Mouse (Mus musculus): ENCODE data around the gene Glb1l.

Glb1l gene

GRCm38 (mm10) chr1:75201236-75201635 lies 9.4 kb downstream of the Glb1l start:
- DNase-seq (ENCODE audit: low read depth, low spot score), result no peak

GRCm38 (mm10) chr1:75192452-75192851 lies 18.2 kb downstream of the Glb1l start:
- no peak for DNase-seq (ENCODE audit: low read depth, low spot score)

GRCm38 (mm10) chr1:75191622-75192402 lies 18.8 kb downstream of the Glb1l start, which contains the start of the genes Ankzf1 and Atg9a:
Gene Ankzf1 (plus strand): TSS chr1:75192151.
Gene Atg9a (minus strand): TSS chr1:75192196.
- DNase-seq (ENCODE audit: low read depth, low spot score), result peak; percentile 96

GRCm38 (mm10) chr1:75191258-75191621 lies 19.4 kb downstream of the Glb1l start:
- no peak for DNase-seq (ENCODE audit: low read depth, low spot score)

GRCm38 (mm10) chr1:75190577-75190976 lies 20.0 kb downstream of the Glb1l start:
- DNase-seq (ENCODE audit: low read depth, low spot score), result no peak

GRCm38 (mm10) chr1:75187914-75188483 lies 22.6 kb downstream of the Glb1l start:
- no peak for DNase-seq (ENCODE audit: low read depth, low spot score)

GRCm38 (mm10) chr1:75187126-75187525 lies 23.5 kb downstream of the Glb1l start:
- DNase-seq (ENCODE audit: low read depth, low spot score), result no peak

GRCm38 (mm10) chr1:75185495-75185894 lies 25.1 kb downstream of the Glb1l start:
- no peak for DNase-seq (ENCODE audit: low read depth, low spot score)

GRCm38 (mm10) chr1:75182160-75182559 lies 28.5 kb downstream of the Glb1l start:
- DNase-seq (ENCODE audit: low read depth, low spot score), result no peak

- DNase-seq (ENCODE audit: low read depth, low spot score), result no peak
Measured at GRCm38 (mm10) chr1:75181377-75181870, 29.2 kb downstream of the Glb1l start.

GRCm38 (mm10) chr1:75180741-75181140 lies 29.9 kb downstream of the Glb1l start:
- no peak for DNase-seq (ENCODE audit: low read depth, low spot score)

- peak; percentile 80 for DNase-seq (ENCODE audit: low read depth, low spot score)
Measured at GRCm38 (mm10) chr1:75180105-75180590, 30.5 kb downstream of the Glb1l start, which contains the start of gene Abcb6. Gene Abcb6 (minus strand): TSS chr1:75180392.

- DNase-seq (ENCODE audit: low read depth, low spot score), result peak; percentile 38
Measured at GRCm38 (mm10) chr1:75179334-75180104, 31.1 kb downstream of the Glb1l start.

GRCm38 (mm10) chr1:75168472-75169464 lies 41.8 kb downstream of the Glb1l start, which contains the start of gene Zfand2b:
Gene Zfand2b (plus strand): TSS chr1:75168646.
- DNase-seq (ENCODE audit: low read depth, low spot score), result peak; percentile 92

- no peak for DNase-seq (ENCODE audit: low read depth, low spot score)
Measured at GRCm38 (mm10) chr1:75168093-75168471, 42.5 kb downstream of the Glb1l start.

- no peak for DNase-seq (ENCODE audit: low read depth, low spot score)
Measured at GRCm38 (mm10) chr1:75160256-75160617, 50.4 kb downstream of the Glb1l start.

GRCm38 (mm10) chr1:75159540-75160255 lies 50.9 kb downstream of the Glb1l start:
- no peak for DNase-seq (ENCODE audit: low read depth, low spot score)

GRCm38 (mm10) chr1:75158990-75159389 lies 51.6 kb downstream of the Glb1l start:
- DNase-seq (ENCODE audit: low read depth, low spot score), result no peak

GRCm38 (mm10) chr1:75155837-75156236 lies 54.8 kb downstream of the Glb1l start:
- DNase-seq (ENCODE audit: low read depth, low spot score), result no peak

GRCm38 (mm10) chr1:75148727-75149126 lies 61.9 kb downstream of the Glb1l start:
- DNase-seq (ENCODE audit: low read depth, low spot score), result no peak
